Mouse (Mus musculus): ENCODE measurements around the gene Palm2.

DNA sequence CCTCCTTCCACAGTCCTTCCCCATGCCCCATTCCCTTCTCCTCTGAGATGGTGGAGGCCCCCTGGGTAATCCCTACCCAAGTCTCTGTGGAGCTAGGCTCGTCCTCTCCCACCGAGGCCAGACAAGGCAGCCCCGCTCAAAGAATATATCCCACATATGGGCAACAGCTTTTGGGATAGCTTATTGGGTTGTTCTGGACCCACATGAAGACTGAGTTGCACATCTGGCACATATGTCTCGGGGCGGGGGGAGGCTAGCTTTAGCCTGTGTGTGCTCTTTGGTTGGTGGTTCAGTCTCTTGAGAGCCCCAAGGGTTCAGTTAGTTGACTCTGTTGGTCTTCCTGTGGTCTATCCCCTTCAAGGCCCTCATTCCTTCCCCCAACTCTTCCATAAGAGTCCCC is 192.9 kb downstream of the Palm2 start:
- no peak for TF ChIP-seq CTCF (IDR thresholded peaks at IDR 0.05; ENCODE audit: borderline replicate concordance, extremely low read depth, insufficient read depth, insufficient read length)
- no peak for TF ChIP-seq POLR2A (IDR thresholded peaks at IDR 0.05; ENCODE audit: borderline replicate concordance, extremely low read depth, insufficient read depth, insufficient read length, poor library complexity, severe bottlenecking)

Measured in brain, embryonic 14.5 days (tissue).